ENCODE assay signal across 8 mouse cellular contexts in the genomic region with DNA sequence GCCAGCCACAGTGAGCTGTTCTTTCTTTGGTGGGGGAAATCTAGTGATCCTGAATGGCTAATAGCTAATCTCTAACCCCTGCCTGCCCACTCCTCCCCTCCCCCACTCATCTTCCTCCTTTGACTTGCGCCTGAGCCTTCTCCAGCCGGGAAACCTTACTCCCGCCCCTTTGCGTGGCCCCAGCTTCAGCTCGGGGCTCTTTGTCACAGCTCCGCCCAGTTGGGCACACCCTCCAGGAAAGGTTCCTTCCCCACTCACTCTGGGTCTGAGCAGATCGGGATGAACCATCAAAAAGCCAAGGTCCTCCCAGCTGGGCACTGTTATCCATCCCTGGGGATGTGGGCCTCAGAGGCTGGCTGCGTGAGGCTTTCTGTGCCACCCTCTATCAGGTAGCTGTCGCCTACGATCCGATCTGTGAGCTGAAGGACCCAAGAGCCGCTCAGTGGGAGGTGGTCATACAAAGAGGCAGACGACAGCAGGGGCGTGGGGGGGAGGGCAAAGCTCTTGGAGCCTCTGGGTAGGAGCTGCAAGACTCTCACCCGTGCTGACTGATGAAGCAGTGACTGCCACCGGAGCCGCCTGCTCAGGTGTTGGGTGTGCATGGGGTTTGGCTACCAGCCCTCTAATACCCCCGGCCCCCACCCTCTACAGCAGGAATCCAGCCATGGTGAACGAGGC. TPM values are rescaled to one million over a fixed set of nuclear protein-coding genes. Genes with fewer than 3 reads are reported as not detected.
DNase-seq lines count a peak whose midpoint lies in the region; ATAC-seq and TF ChIP-seq lines count a peak whose summit lies in the region.
"Had no signal": no experiment of that assay in that cellular context is flagged by ENCODE, and none has a peak within 500 bp of the region (broad histone marks: within the 10 kb centered on the region; RNA-seq: fewer than 3 reads in every experiment).

No protein-coding gene starts in this region.

- POLR2A ChIA-PET in Patski (lab: Charles Lee), result no interaction called here

- no peak for TF ChIP-seq CTCF in Patski (IDR thresholded peaks at IDR 0.05)
- TF ChIP-seq CTCF in brain, embryonic 14.5 days (IDR thresholded peaks at IDR 0.05; ENCODE audit: borderline replicate concordance, extremely low read depth, insufficient read depth, insufficient read length), result no peak

- H3K9me3 ChIP-seq in megakaryocyte, embryonic 14.5 days, result no peaks in the 10 kb centered on the region

- peak; percentile 14; the same call in 1 of the 2 replicates for TF ChIP-seq POLR2A in brain, embryonic 14.5 days (IDR thresholded peaks at IDR 0.05; ENCODE audit: borderline replicate concordance, extremely low read depth, insufficient read depth, insufficient read length, poor library complexity, severe bottlenecking)

- DNase-seq in Patski (ENCODE audit: low read depth, low spot score), result no peak
- DNase-seq in brain, embryonic 14.5 days (ENCODE audit: low read depth), result peak; percentile 87
- DNase-seq in fibroblast of lung, adult 2 months (ENCODE audit: low read depth), result peak; percentile 59
- DNase-seq in heart, postnatal 10 days, result peak; percentile 80
- peak; percentile 83 to 90 for DNase-seq in kidney, postnatal 4 days
- DNase-seq in splenic B cell, adult 2 months (ENCODE audit: low read depth, low spot score), result peak; percentile 38

- peak; percentile 18 for ATAC-seq in Patski

- peaks cover 68% of the 10 kb centered on the region for H3K4me1 ChIP-seq in megakaryocyte, embryonic 14.5 days

- H3K36me3 ChIP-seq in megakaryocyte, embryonic 14.5 days (replicated peaks; ENCODE audit: low read length), result peaks cover 42% of the 10 kb centered on the region
- no peaks in the 10 kb centered on the region for H3K36me3 ChIP-seq in splenic B cell, adult 2 months (ENCODE audit: control insufficient read depth, insufficient read depth, low read length, poor library complexity, severe bottlenecking)

- no peaks in the 10 kb centered on the region for H3K27me3 ChIP-seq in Patski
- peaks cover 41% of the 10 kb centered on the region for H3K27me3 ChIP-seq in megakaryocyte, embryonic 14.5 days (replicated peaks)
- no peaks in the 10 kb centered on the region for H3K27me3 ChIP-seq in splenic B cell, adult 2 months (ENCODE audit: control insufficient read depth, insufficient read depth, low read length, poor library complexity, severe bottlenecking)

- peak overlapping the region; percentile 87 for H3K4me3 ChIP-seq in megakaryocyte, embryonic 14.5 days (replicated peaks)

- intact Hi-C loops in heart, postnatal 10 days (cut with DNase I), result no loop called here

- in situ Hi-C loops in Patski (cut with MboI; ENCODE audit: low pct_unique_long_range_greater_than_20kb), result no loop called here

- CTCF ChIA-PET in Patski (lab: Charles Lee), result interaction anchor here (0.8 to 1.6 kb wide), 5 partner anchors 10 to 81 kb away, joined by 3 to 4 read pairs (median 4); no protein-coding TSS in a partner anchor

RNA-seq across cellular contexts. Expression of gene Mthfr, which starts 2.2 kb away (rescaled TPM):
- 20.0 TPM for polyA plus RNA-seq in Patski (2021)
- polyA plus RNA-seq in brain, embryonic 14.5 days (2012; rRNA removed), result 38.6 and 39.4 TPM in 2 replicates
- 10 to 100 TPM; 15.2 to 16.5 TPM for total RNA-seq in heart, postnatal 10 days (2021)
- polyA plus RNA-seq in megakaryocyte, embryonic 14.5 days (2012; ENCODE audit: insufficient read depth, low replicate concordance), result 3.5 and 7.0 TPM in 2 replicates

RNA-seq across cellular contexts. Expression of gene Clcn6, which starts 2.5 kb away (rescaled TPM):
- 9.2 TPM for polyA plus RNA-seq in Patski (2021)
- 57.2 and 64.1 TPM in 2 replicates for polyA plus RNA-seq in brain, embryonic 14.5 days (2012; rRNA removed)
- 10 to 100 TPM; 11.0 to 14.6 TPM for total RNA-seq in heart, postnatal 10 days (2021)
- polyA plus RNA-seq in megakaryocyte, embryonic 14.5 days (2012; ENCODE audit: insufficient read depth, low replicate concordance), result 2.4 and 3.5 TPM in 2 replicates

RNA-seq across cellular contexts. Expression of gene Nppa, which starts 40.5 kb away (rescaled TPM):
- polyA plus RNA-seq in Patski (2021), result 0.31 TPM
- 0.85 and 1.1 TPM in 2 replicates for polyA plus RNA-seq in brain, embryonic 14.5 days (2012; rRNA removed)
- 1,000 to 10,000 TPM in 1 of 2 experiments, 100 to 1,000 TPM in 1; 613 to 1,804 TPM for total RNA-seq in heart, postnatal 10 days (2021)
- polyA plus RNA-seq in megakaryocyte, embryonic 14.5 days (2012; ENCODE audit: insufficient read depth, low replicate concordance), result not detected in 2 replicates
- total RNA-seq: neutrophil, adult 5-6 weeks had no signal

RNA-seq across cellular contexts. Expression of gene Agtrap, which starts 46.8 kb away (rescaled TPM):
- 23.8 TPM for polyA plus RNA-seq in Patski (2021)
- polyA plus RNA-seq in brain, embryonic 14.5 days (2012; rRNA removed), result 4.6 and 5.7 TPM in 2 replicates
- total RNA-seq in heart, postnatal 10 days (2021), result 10 to 100 TPM; 33.6 to 37.0 TPM
- polyA plus RNA-seq in megakaryocyte, embryonic 14.5 days (2012; ENCODE audit: insufficient read depth, low replicate concordance), result 16.5 and 50.7 TPM in 2 replicates

RNA-seq across cellular contexts. Expression of gene Nppb, which starts 55.5 kb away (rescaled TPM):
- polyA plus RNA-seq in Patski (2021), result 0.60 TPM
- polyA plus RNA-seq in brain, embryonic 14.5 days (2012; rRNA removed), result not detected in 2 replicates
- 100 to 1,000 TPM; 204 to 360 TPM for total RNA-seq in heart, postnatal 10 days (2021)
- polyA plus RNA-seq in megakaryocyte, embryonic 14.5 days (2012; ENCODE audit: insufficient read depth, low replicate concordance), result not detected in 2 replicates
- total RNA-seq: neutrophil, adult 5-6 weeks had no signal
